Mouse (Mus musculus) heart, adult 2 months (tissue): ENCODE measurements around the gene Nphs1.

ENCODE experiments used
- CTCF ChIP-seq: fragments of 200-600 bp; IDR thresholded peaks from 2 replicates; pipeline ENCODE4 v1.8.1; 2022; ENCODE audit warnings: antibody characterized with exemption, mild to moderate bottlenecking, moderate library complexity
- EP300 ChIP-seq: fragments of 200-500 bp; IDR thresholded peaks from 2 replicates; pipeline ENCODE4 v1.6.1; 2011; ENCODE audit warnings: low read depth, low read length, control low read depth; ENCODE audit not compliant: insufficient read depth
- POLR2A ChIP-seq: fragments of 200-500 bp; IDR thresholded peaks from 2 replicates; pipeline ENCODE4 v1.6.1; 2011; ENCODE audit warnings: mild to moderate bottlenecking, low read depth, low read length, control low read depth; ENCODE audit not compliant: insufficient read depth

DNA sequence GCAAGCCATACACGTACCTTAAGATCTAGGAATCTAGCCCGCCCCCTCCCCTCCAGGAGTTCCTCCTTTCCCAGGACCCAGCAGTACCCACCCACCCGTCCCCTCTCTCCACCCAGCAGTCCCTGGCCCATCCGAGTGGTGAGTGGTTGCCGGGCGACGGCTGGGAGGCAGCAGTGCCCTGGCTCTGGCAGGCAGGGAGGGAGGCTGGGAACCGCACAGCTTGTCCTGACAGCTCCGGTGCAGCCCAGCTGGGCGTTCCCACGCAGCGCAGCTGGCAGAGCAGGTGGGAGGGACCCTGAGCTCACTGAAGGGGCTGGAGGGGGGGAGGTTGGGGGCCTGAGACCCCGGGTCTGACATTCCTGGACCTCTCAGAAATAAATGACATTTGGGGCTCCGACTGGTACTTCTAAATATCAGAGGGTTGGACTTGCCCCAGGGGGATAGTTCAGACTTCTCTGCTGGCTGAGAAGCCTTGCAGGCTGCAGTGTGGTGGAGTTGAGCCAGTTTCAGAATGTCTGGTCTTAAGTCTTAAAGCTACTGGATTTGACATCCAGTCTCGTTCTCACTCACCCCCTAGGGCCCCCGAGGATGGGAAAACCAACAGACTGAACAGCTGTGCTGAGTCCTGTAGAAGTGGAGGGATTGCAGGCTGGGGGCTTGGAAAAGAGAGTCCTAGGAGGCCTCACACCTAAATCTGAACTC is at the start of gene Nphs1, which contains the start of gene Kirrel2:
- no peak for TF ChIP-seq POLR2A
- no peak for TF ChIP-seq CTCF
- TF ChIP-seq EP300, result no peak
